Mouse (Mus musculus): ENCODE data around the gene Rnf24. TPM values are rescaled to one million over a fixed set of nuclear protein-coding genes. Genes with fewer than 3 reads are reported as not detected.
A peak's percentile ranks its signal among the peaks of the same experiment; 100 is the strongest.

Gene Rnf24
- polyA plus RNA-seq, 1 experiment from 2014 or later, result 9.7 TPM

DNA sequence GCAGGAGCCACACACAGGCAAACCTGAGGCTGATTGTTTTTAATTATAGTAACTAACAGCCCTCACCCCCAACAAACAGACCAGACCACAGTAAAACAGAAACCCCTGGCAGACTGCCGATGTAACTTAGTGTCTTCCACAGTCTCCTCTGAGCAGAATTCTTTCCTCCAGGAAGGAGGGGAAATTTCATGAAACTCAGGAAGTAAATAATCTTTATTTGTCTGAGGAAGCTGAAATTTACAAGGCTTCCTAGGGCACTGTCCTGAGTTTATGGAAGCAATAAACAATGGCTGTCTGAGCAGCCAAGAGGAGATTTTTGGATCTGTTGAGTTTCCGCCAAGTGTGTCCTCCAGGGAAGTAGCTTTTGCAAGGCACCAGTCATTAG lies 98.4 kb downstream of the Rnf24 start:
- Histone ChIP-seq H3K4me3 (no peak overlapping the region), H3K4me1 (peaks cover 15% of the 10 kb centered on the region), H3K27me3 (ENCODE audit: low read depth, poor library complexity, severe bottlenecking) (no peaks in the 10 kb centered on the region), H3K36me3 (0 out of 2 replicates have a peak, but pooled peaks cover 2% of the 10 kb centered on the region), H3K9me3 (replicated peaks) (no peaks in the 10 kb centered on the region), H3K27ac (peak overlapping the region; percentile 68)
- 62% methylated on average over 2 of the region's 2 CpGs for WGBS
- DNase-seq (ENCODE audit: low spot score), result no peak

GRCm38 (mm10) chr2:131253681-131254328 lies 98.9 kb downstream of the Rnf24 start:
- peaks cover 15% of the 10 kb centered on the region for H3K4me1 ChIP-seq
- no peaks in the 10 kb centered on the region for H3K9me3 ChIP-seq (replicated peaks)
- peak overlapping the region; percentile 68 for H3K27ac ChIP-seq
- WGBS, result 34% methylated on average over 7 of the region's 7 CpGs
- no peaks in the 10 kb centered on the region for H3K27me3 ChIP-seq (ENCODE audit: low read depth, poor library complexity, severe bottlenecking)
- no peak overlapping the region for H3K4me3 ChIP-seq
- peaks cover 7% of the 10 kb centered on the region; the same call in 1 of the 2 replicates for H3K36me3 ChIP-seq
- DNase-seq (ENCODE audit: low spot score), result peak; percentile 62

Small RNA genes lying within 50 kb of the gene (microRNA-seq; reads per million reads assigned to microRNA genes)
- gene Mir103-2, result 104 reads per million, percentile 48 among the genes with 10 or more reads in this experiment

Other genes starting within 250 kb of the Rnf24 start
- gene Hspa12b, start 225.6 kb downstream of the Rnf24 start, polyA plus RNA-seq (2016; fragmentation: Nextera tagmentation; extraction: Ambion mirVana), result 14.8 and 19.7 TPM in 2 replicates
- not detected in 2 replicates for gene Gm11037, start 219.4 kb downstream of the Rnf24 start, polyA plus RNA-seq (2016; fragmentation: Nextera tagmentation; extraction: Ambion mirVana)
- gene 1700037H04Rik, start 192.8 kb downstream of the Rnf24 start, polyA plus RNA-seq (2016; fragmentation: Nextera tagmentation; extraction: Ambion mirVana), result 87.5 and 97.4 TPM in 2 replicates
- gene Cenpb, start 172.8 kb downstream of the Rnf24 start, polyA plus RNA-seq (2016; fragmentation: Nextera tagmentation; extraction: Ambion mirVana), result 7.7 and 8.9 TPM in 2 replicates
- gene Cdc25b, start 165.9 kb downstream of the Rnf24 start, polyA plus RNA-seq (2016; fragmentation: Nextera tagmentation; extraction: Ambion mirVana), result 40.8 and 47.4 TPM in 2 replicates
- gene Spef1, start 165.6 kb downstream of the Rnf24 start, polyA plus RNA-seq (2016; fragmentation: Nextera tagmentation; extraction: Ambion mirVana), result 1.7 and 3.4 TPM in 2 replicates
- gene Ap5s1, start 145.8 kb downstream of the Rnf24 start, polyA plus RNA-seq (2016; fragmentation: Nextera tagmentation; extraction: Ambion mirVana), result 18.9 and 22.6 TPM in 2 replicates
- gene Mavs, start 118.8 kb downstream of the Rnf24 start, polyA plus RNA-seq (2016; fragmentation: Nextera tagmentation; extraction: Ambion mirVana), result 20.4 and 21.5 TPM in 2 replicates
- 45.0 and 46.3 TPM in 2 replicates for gene Pank2, start 90.4 kb downstream of the Rnf24 start, polyA plus RNA-seq (2016; fragmentation: Nextera tagmentation; extraction: Ambion mirVana)
- gene Smox, start 138.6 kb upstream of the Rnf24 start, polyA plus RNA-seq (2016; fragmentation: Nextera tagmentation; extraction: Ambion mirVana), result 39.0 and 67.2 TPM in 2 replicates
- gene Adra1d, start 209.4 kb upstream of the Rnf24 start, polyA plus RNA-seq (2016; fragmentation: Nextera tagmentation; extraction: Ambion mirVana), result not detected in 2 replicates

Measured in limb, embryonic 10.5 days (tissue).